Mouse (Mus musculus) forebrain, embryonic 12.5 days (tissue): ENCODE results near the gene Spink4. TPM values are rescaled to one million over a fixed set of nuclear protein-coding genes. Genes with fewer than 3 reads are reported as not detected.

Experiments used
- ATAC-seq: fragments of 200-750 bp; cut with Nextera tagmentation; 2 replicates; pipeline ENCODE4 v1.8.0; 2017; ENCODE audit warnings: moderate TSS enrichment; ENCODE audit not compliant: low FRiP score
- H3K27ac ChIP-seq: fragments of 300-500 bp; sonication (generic); 2 replicates; pipeline ENCODE4 v1.5.1; 2016; ENCODE audit warnings: mild to moderate bottlenecking
- H3K27me3 ChIP-seq: fragments of 300-500 bp; sonication (generic); 2 replicates; pipeline ENCODE4 v1.6.1; 2016; ENCODE audit warnings: mild to moderate bottlenecking
- H3K36me3 ChIP-seq: fragments of 300-500 bp; sonication (generic); replicated peaks from 2 replicates; pipeline ENCODE4 v1.6.1; 2016; ENCODE audit warnings: mild to moderate bottlenecking
- H3K4me1 ChIP-seq: fragments of 300-500 bp; sonication (generic); 2 replicates; pipeline ENCODE4 v1.6.1; 2016
- H3K4me2 ChIP-seq: fragments of 300-500 bp; sonication (generic); 2 replicates; pipeline ENCODE4 v1.6.1; 2016; ENCODE audit warnings: mild to moderate bottlenecking, moderate library complexity
- H3K4me3 ChIP-seq: fragments of 300-500 bp; sonication (generic); replicated peaks from 2 replicates; pipeline ENCODE4 v1.5.1; 2016; ENCODE audit warnings: mild to moderate bottlenecking
- H3K9ac ChIP-seq: fragments of 300-500 bp; sonication (generic); 2 replicates; pipeline ENCODE4 v1.6.1; 2016; ENCODE audit warnings: mild to moderate bottlenecking
- H3K9me3 ChIP-seq: fragments of 300-500 bp; sonication (generic); 2 replicates; pipeline ENCODE4 v1.6.1; 2016
- WGBS: fragments of 180-500 bp; shearing (Covaris S2); methylation state at CpG from one replicate; pipeline ENCODE4 v1.1.7; 2016; 5-methylcytosine and 5-hydroxymethylcytosine counted together
- polyA plus RNA-seq: library from polyadenylated mRNA; unstranded; fragments of >200 nt; fragmentation: Nextera tagmentation; extraction: Ambion mirVana; gene quantifications from 2 replicates; pipeline ENCODE4 v1.2.1, GENCODE M21; 2016

Gene Spink4
- polyA plus RNA-seq, 1 experiment from 2014 or later: not detected

GRCm38 (mm10) chr4:40885883-40886282 is 34.0 kb upstream of the Spink4 start:
- H3K27ac ChIP-seq: no peak overlapping the region
- no peaks in the 10 kb centered on the region for H3K9me3 ChIP-seq
- no peaks in the 10 kb centered on the region for H3K4me1 ChIP-seq
- ATAC-seq: no peak
- H3K27me3 ChIP-seq: no peaks in the 10 kb centered on the region
- no peak overlapping the region for H3K4me2 ChIP-seq
- H3K4me3 ChIP-seq: no peak overlapping the region
- H3K9ac ChIP-seq: no peak overlapping the region
- no peaks in the 10 kb centered on the region for H3K36me3 ChIP-seq
- WGBS: 72% methylated on average over 4 of the region's 4 CpGs

GRCm38 (mm10) chr4:40888839-40889238 is 31.0 kb upstream of the Spink4 start:
- ATAC-seq: no peak
- 83% methylated on average over 11 of the region's 11 CpGs for WGBS

GRCm38 (mm10) chr4:40889252-40889651 is 30.6 kb upstream of the Spink4 start:
- no peaks in the 10 kb centered on the region for H3K4me1 ChIP-seq
- no peak overlapping the region for H3K4me2 ChIP-seq
- ATAC-seq: no peak
- no peaks in the 10 kb centered on the region for H3K27me3 ChIP-seq
- no peaks in the 10 kb centered on the region for H3K36me3 ChIP-seq
- no peak overlapping the region for H3K9ac ChIP-seq
- no peak overlapping the region for H3K27ac ChIP-seq
- 83% methylated on average over 3 of the region's 3 CpGs for WGBS
- no peaks in the 10 kb centered on the region for H3K9me3 ChIP-seq
- H3K4me3 ChIP-seq: no peak overlapping the region

More at GRCm38 (mm10) chr4:40888839-40889238, 31.0 kb upstream of the Spink4 start:
- H3K36me3 ChIP-seq: no peaks in the 10 kb centered on the region
- no peaks in the 10 kb centered on the region for H3K4me1 ChIP-seq
- H3K9ac ChIP-seq: no peak overlapping the region
- H3K27me3 ChIP-seq: no peaks in the 10 kb centered on the region
- no peak overlapping the region for H3K27ac ChIP-seq
- H3K4me2 ChIP-seq: no peak overlapping the region
- no peaks in the 10 kb centered on the region for H3K9me3 ChIP-seq
- no peak overlapping the region for H3K4me3 ChIP-seq

- Histone ChIP-seq H3K36me3 (no peaks in the 10 kb centered on the region), H3K9ac (no peak overlapping the region), H3K27me3 (no peaks in the 10 kb centered on the region), H3K4me3 (no peak overlapping the region), H3K9me3 (no peaks in the 10 kb centered on the region), H3K4me2 (no peak overlapping the region), H3K4me1 (no peaks in the 10 kb centered on the region), H3K27ac (no peak overlapping the region)
- ATAC-seq: no peak
- whole genome bisulfite sequencing: 87% methylated on average over 4 of the region's 4 CpGs
Observed at GRCm38 (mm10) chr4:40889983-40890382, 29.9 kb upstream of the Spink4 start.

GRCm38 (mm10) chr4:40891206-40891605 is 28.6 kb upstream of the Spink4 start:
- Histone ChIP-seq H3K27ac (no peak overlapping the region), H3K9ac (no peak overlapping the region), H3K4me3 (no peak overlapping the region), H3K36me3 (no peaks in the 10 kb centered on the region), H3K27me3 (no peaks in the 10 kb centered on the region), H3K9me3 (no peaks in the 10 kb centered on the region), H3K4me1 (no peaks in the 10 kb centered on the region), H3K4me2 (no peak overlapping the region)
- 84% methylated on average over 5 of the region's 5 CpGs for WGBS
- no peak for ATAC-seq

- H3K4me2 ChIP-seq: no peak overlapping the region
- no peaks in the 10 kb centered on the region for H3K27me3 ChIP-seq
- WGBS: 94% methylated on average over 3 of the region's 3 CpGs
- ATAC-seq: no peak
- H3K4me3 ChIP-seq: no peak overlapping the region
- H3K36me3 ChIP-seq: no peaks in the 10 kb centered on the region
- no peaks in the 10 kb centered on the region for H3K9me3 ChIP-seq
- H3K9ac ChIP-seq: no peak overlapping the region
- no peak overlapping the region for H3K27ac ChIP-seq
- H3K4me1 ChIP-seq: no peaks in the 10 kb centered on the region
Observed at GRCm38 (mm10) chr4:40895118-40895517, 24.7 kb upstream of the Spink4 start.

- no peak overlapping the region for H3K4me3 ChIP-seq
- WGBS: 90% methylated on average over 2 of the region's 2 CpGs
- no peak for ATAC-seq
Observed at GRCm38 (mm10) chr4:40895646-40896045, 24.2 kb upstream of the Spink4 start.

GRCm38 (mm10) chr4:40898476-40899044 is 21.3 kb upstream of the Spink4 start:
- no peak for ATAC-seq
- no peaks in the 10 kb centered on the region for H3K27me3 ChIP-seq
- WGBS: 76% methylated on average over 6 of the region's 6 CpGs
- H3K27ac ChIP-seq: no peak overlapping the region
- H3K4me1 ChIP-seq: no peaks in the 10 kb centered on the region
- no peak overlapping the region for H3K9ac ChIP-seq
- H3K4me3 ChIP-seq: no peak overlapping the region
- H3K9me3 ChIP-seq: no peaks in the 10 kb centered on the region
- H3K4me2 ChIP-seq: no peak overlapping the region
- no peaks in the 10 kb centered on the region for H3K36me3 ChIP-seq

More at GRCm38 (mm10) chr4:40895646-40896045, 24.2 kb upstream of the Spink4 start:
- Histone ChIP-seq H3K27me3 (no peaks in the 10 kb centered on the region), H3K4me2 (no peak overlapping the region), H3K9ac (no peak overlapping the region), H3K4me1 (no peaks in the 10 kb centered on the region), H3K9me3 (no peaks in the 10 kb centered on the region), H3K27ac (no peak overlapping the region), H3K36me3 (no peaks in the 10 kb centered on the region)

- Histone ChIP-seq H3K27ac (no peak overlapping the region), H3K4me1 (no peaks in the 10 kb centered on the region), H3K4me2 (no peak overlapping the region), H3K9ac (no peak overlapping the region), H3K27me3 (no peaks in the 10 kb centered on the region), H3K9me3 (no peaks in the 10 kb centered on the region), H3K36me3 (no peaks in the 10 kb centered on the region), H3K4me3 (no peak overlapping the region)
- 65% methylated on average over 2 of the region's 2 CpGs for WGBS
- ATAC-seq: no peak
Observed at GRCm38 (mm10) chr4:40899264-40899663, 20.6 kb upstream of the Spink4 start.

- 91% methylated on average over 3 of the region's 3 CpGs for WGBS
- H3K9me3 ChIP-seq: no peaks in the 10 kb centered on the region
- H3K27ac ChIP-seq: no peak overlapping the region
- ATAC-seq: no peak
- no peak overlapping the region for H3K4me3 ChIP-seq
- no peaks in the 10 kb centered on the region for H3K27me3 ChIP-seq
- H3K4me2 ChIP-seq: no peak overlapping the region
- H3K9ac ChIP-seq: no peak overlapping the region
- H3K36me3 ChIP-seq: no peaks in the 10 kb centered on the region
- H3K4me1 ChIP-seq: no peaks in the 10 kb centered on the region
Observed at GRCm38 (mm10) chr4:40900071-40900470, 19.8 kb upstream of the Spink4 start.

- no peak overlapping the region for H3K4me3 ChIP-seq
- H3K4me1 ChIP-seq: no peaks in the 10 kb centered on the region
- H3K27ac ChIP-seq: no peak overlapping the region
- ATAC-seq: no peak
- H3K4me2 ChIP-seq: no peak overlapping the region
- 87% methylated on average over 4 of the region's 4 CpGs for WGBS
- H3K36me3 ChIP-seq: no peaks in the 10 kb centered on the region
- no peak overlapping the region for H3K9ac ChIP-seq
- H3K9me3 ChIP-seq: no peaks in the 10 kb centered on the region
- no peaks in the 10 kb centered on the region for H3K27me3 ChIP-seq
Observed at GRCm38 (mm10) chr4:40900612-40901011, 19.2 kb upstream of the Spink4 start.

- no peaks in the 10 kb centered on the region for H3K9me3 ChIP-seq
- no peak overlapping the region for H3K4me3 ChIP-seq
- no peak overlapping the region for H3K9ac ChIP-seq
- 56% methylated on average over 1 of the region's 1 CpGs for WGBS
- H3K36me3 ChIP-seq: no peaks in the 10 kb centered on the region
- no peak overlapping the region for H3K27ac ChIP-seq
- H3K4me1 ChIP-seq: no peaks in the 10 kb centered on the region
- no peak overlapping the region for H3K4me2 ChIP-seq
- no peak for ATAC-seq
- H3K27me3 ChIP-seq: no peaks in the 10 kb centered on the region
Observed at GRCm38 (mm10) chr4:40906298-40906697, 13.6 kb upstream of the Spink4 start.

- Histone ChIP-seq H3K4me3 (no peak overlapping the region), H3K4me2 (no peak overlapping the region), H3K4me1 (no peaks in the 10 kb centered on the region), H3K9me3 (no peaks in the 10 kb centered on the region), H3K27me3 (no peaks in the 10 kb centered on the region), H3K36me3 (no peaks in the 10 kb centered on the region), H3K9ac (0 out of 2 replicates have a peak overlapping the region, but pooled peaks have one; percentile 2), H3K27ac (no peak overlapping the region)
- ATAC-seq: no peak
- 62% methylated on average over 20 of the region's 20 CpGs for WGBS
Observed at GRCm38 (mm10) chr4:40908261-40908969, 11.4 kb upstream of the Spink4 start.
